Mouse (Mus musculus) c-Kit-positive CD71-negative TER-119-negative erythroid progenitor cells, embryonic 14.5 days (primary cell): ENCODE results near the gene AI413582.

Source experiments
- DNase-seq: peaks from one replicate; pipeline ENCODE4 v3.0.0-alpha.2; 2013; ENCODE audit warnings: low read depth

Gene AI413582

DNA sequence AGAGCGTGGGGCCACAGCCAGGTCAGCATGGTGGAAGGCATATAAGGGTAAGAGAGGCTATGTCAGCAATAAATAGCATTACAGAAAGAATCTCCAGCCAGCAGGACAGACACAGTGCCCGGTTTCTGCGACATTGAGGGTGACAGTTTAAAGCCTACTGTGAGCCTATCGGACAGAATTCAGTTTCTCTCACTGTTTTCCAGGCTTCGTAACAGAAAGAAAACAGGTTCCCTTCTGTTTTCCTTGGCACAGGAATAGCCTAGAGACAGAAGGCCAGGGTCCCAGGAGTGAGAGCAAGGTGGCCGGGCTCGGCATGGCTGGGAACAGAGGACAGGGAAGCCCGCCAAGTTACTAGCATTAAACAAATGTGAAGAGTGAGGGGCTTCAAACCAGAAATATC is 14.3 kb upstream of the AI413582 start:
- DNase-seq, result no peak

DNA sequence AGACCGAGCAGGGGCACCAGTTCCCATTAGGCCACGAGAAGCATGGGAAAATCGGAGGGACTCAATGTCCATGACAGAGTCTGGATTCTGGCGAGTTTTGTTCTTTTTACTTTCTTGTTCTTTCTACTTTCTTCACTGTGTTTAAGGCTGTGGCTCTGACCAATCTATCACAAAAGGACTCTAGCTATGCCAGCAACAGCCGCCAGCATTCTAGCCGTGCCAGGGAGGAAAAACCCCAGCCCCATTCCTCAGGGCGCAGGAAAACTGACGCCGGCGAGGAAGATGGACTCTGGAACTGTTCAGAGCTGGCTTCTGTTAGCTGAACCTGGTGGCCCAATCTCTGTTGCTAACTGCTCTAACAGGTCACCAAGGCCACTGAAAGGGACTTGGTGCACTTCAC is 12.9 kb upstream of the AI413582 start:
- no peak for DNase-seq

DNA sequence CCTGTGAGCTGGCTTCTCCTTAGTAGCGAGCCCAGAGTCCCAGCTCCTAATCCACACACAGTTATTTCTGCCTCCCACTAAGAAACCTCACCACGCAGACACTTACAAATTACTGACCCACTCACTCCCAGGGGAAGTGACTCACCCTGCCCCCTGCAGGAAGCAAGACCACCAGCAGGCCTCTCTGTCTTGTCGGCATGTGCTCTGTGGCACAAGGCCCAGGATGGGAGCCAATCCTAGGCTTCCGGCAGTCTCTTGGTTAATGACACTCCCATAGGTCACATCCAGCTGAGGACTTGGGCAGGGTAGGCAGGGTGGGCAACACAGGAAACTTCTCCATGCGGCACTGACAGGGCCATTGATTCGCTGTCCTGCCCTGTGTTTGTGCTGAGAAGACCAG is 11.9 kb upstream of the AI413582 start:
- no peak for DNase-seq

DNA sequence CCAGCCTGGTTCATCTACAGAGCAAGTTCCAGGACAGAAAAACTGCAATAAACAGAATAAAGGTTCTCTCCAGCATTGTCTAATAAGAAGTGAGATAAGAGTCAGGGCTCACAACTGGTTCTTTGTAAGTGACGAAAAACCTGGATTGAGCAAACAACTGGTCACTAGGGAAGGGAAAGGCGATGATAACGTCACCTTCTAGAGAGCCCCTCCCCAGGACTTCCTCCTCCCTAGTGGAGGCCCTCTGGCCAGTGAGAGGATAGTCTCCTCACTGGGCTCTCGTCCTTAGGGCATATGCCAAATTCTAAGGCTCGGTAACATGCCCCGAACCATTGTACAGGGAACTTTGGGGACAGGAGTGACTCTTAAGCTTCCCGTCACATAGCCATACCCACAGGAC is 10.5 kb upstream of the AI413582 start:
- DNase-seq, result no peak

DNA sequence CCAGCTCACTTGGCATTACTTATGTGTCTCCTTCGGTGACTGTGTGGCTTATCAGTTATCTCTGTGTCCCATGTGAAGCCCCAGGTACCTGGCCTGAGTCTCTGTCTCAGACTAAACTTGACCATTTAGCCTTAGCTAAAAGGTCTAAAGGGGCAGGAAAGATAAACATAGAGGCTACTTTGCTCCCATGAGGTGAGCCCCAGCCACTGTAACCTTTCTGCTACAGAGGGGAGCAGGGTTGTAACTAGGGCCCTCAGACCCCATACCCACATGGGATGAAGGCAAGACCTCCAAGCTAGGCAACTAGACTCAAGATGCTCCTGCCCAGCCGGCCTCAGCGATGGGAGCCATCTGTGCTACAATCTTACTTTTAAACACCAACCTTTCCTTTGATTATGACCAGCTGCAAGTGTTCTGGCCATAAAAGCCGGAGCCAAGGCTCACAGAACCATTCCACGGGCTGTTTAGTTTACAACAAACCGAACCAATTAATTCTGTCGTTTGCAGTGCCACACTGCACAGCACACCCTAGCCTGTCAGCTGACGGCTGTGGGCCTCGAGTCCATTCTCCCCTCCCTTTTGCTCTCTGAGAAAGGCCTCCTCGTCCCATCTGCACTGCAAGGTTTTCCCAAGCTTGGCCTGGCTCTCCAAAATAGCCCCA is 9.7 kb upstream of the AI413582 start:
- no peak for DNase-seq

DNA sequence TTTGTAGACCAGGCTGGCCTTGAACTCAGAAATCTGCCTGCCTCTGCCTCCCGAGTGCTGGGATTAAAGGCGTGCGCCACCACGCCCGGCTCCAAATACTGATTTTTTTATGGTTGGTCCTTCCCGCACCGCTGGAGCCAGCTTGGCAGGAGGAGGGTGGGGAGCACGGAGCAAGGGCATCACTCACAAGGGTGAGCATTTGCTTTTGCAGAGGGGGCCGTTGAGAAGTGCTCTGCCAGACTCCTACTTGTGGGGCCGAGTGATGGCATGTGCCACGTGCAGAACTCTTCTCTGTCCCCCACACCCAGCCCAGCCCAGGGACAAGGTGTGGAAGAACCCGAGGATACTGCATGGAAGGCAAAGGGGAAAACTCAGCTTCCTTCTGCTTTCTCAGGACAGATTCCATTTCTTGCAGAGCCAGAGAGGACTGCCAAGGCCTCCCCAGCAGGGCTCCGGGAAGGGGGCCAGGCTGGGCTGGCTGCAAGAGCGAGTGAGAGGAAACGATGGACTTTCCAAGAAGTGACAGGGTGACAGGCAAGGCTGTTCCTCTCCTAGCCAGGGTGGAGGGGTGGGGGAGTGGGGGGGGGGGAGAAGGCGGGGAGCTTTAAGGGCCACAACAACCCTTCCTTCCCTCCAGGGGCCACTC is 9.0 kb upstream of the AI413582 start:
- no peak for DNase-seq

DNA sequence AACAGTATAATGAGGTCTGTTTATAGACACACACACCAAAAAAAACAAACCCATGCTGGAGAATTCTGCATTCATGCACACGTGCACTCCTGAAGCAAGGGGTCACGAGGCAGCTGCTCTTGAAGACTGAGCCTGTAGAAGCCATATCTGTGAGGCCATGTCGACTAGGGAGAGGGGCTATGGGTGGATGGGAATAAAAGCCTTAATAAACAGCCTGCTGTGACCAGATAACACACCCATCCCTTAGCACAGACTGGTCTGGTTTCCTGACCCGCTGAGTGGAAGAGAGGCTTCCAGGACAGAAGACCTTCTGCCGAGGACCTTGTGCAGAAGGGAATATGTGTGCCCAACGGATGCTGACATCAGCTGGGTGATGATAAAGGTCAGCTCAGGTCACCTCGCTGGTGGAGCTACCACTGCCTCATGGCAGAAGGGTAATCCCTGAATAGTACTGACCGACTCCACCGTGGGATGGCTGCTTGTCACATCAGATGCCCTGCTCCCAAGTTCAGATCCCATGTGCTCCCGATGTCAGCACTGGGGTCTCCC is 8.3 kb upstream of the AI413582 start:
- DNase-seq, result no peak

DNA sequence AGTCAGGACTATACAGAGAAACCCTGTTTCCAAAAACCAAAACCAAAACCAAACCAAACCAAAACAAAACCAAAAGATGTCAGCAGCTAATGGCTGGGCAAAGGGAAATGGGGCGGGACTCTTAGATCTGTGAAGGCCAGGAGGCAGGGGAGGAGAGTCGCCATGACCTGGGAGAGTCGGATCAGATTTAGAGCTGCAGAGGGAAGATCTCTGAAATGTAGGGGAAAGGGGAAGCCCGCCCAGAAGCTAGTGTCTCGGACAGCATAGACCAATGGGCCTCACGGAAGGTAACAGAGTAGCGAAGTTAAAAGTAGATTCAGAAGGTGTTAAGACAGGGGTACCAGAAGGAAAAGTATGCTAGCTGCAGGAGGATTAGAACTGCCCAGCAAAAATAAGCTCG is 5.8 kb upstream of the AI413582 start:
- DNase-seq, result no peak

DNA sequence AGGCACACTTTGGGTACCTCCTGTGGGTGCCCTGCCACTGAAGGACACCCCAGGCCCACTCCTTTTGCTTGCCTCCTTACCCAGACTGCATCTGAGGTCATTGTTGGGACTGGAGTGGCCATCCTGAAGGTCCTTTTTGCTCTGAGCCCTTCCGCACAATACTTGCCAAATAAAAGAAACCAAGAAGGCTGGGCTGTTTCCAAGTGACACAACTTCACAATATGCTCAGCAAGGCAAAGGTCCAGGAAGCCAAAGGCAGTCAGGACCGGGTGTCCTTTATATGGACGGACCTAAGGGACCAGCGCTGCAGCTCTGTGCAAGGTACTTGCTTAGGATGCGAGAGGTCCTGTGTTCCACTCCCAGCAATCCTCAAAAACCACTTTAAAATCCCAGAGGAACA is 2.7 kb upstream of the AI413582 start:
- no peak for DNase-seq

DNA sequence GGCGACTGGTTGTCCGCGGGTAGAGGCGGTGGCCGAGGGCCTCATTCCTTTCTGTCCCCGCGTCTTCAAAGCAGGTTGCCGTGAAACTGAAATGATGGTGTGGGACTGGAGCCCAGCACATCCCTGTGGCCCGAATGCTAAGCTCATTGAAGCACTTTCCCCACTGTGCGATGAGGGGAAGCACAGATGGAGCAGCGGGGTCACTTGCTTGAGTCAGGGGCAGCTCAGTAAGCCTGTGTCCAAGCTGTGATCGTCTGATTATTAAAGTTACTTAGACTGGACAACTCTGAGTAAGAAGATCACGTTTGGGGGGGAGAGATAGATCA is 349 bp upstream of the AI413582 start:
- DNase-seq, result no peak

DNA sequence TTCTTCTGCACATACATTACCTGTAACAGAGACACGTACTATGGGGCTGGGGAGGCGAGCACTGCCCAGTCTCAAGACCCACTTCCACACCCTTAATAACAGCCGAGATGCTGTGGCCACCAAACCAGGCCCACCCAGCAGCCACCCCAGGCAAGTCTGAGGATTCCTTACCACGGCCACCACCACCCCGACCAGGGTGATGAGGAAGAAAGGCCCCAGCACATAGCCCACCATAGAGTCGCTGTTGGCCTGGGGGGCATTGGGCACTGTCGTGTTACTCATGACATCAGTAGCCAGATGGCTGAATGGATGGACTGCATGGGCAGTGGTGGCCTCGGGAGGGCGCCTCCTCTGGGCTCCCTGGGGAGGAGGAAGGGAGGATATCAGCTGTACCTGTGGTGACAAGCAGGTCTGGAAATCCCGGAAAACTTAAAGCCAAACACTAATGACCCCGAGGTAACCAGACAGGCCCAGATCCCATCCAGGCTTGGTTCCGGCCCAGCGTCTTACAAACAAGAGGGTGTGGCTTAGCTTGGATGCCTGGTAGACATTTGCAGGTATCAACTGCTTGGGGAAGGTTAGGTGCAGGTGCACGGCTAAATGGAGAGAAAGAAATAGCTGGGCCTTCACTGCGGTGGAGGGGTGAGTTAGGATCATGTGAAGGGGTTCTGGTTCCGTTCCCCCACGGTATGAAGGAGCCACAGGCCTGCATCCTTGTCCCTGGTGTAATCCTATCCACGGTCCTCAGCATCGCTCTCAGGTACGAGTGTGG is 979 bp downstream of the AI413582 start:
- DNase-seq, result no peak

DNA sequence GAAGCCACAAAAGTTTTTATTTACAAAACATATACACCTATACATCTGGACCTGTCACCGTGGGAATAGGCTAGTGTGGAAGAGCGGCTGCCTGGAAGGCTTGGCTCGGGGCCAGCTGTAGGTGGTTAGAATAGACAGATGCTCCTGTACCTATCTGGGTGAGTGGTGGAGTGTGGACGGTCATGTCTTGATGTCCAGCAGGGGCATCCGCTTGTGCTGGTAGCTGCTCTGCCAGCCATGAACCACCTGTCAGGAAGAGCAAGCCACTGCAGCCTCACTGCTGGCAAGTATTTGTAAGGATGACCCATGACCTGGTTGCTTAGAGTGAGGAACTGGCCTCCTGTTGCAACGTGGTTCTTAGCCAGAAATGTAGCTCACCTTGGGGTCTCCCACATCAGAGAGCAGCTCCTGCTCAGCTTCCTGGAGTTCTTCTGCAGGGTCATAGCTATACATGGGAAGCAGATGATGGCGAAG is 1.7 kb downstream of the AI413582 start:
- DNase-seq, result no peak

DNA sequence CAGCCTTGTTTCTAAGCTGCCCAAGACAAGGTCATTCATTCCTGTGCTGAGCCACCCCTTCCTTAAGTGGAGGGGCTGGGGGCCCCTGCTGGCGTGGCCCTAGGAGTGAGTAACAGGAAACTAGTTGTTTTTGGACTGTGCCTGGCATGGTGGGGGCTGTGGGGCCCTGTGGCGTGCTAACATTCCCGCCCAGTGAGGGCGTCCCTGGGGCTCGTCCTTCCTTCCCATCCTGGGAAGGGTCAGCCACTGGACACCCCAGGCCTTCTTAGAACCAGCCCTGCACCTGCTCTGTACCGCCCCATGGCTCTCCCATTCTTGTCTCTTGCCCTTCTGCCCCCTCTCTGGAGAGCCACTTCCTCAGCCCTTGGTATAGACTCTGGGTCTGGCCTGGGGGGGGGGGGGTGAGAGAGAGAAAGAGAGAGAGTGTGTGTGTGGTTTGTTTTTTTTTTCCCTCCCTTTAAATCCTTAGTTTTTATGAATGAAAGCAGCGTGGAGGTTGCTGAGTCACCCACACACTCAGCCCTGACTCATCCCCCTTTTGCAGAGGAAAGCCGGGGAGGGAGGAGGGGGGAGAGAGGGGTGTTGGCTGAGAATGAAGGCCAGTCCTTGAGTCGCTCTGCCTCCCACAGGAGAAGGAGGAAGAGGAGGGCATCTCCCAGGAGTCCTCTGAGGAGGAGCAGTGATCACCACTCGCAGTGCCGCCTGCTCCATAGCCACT is 3.6 kb downstream of the AI413582 start:
- no peak for DNase-seq

DNA sequence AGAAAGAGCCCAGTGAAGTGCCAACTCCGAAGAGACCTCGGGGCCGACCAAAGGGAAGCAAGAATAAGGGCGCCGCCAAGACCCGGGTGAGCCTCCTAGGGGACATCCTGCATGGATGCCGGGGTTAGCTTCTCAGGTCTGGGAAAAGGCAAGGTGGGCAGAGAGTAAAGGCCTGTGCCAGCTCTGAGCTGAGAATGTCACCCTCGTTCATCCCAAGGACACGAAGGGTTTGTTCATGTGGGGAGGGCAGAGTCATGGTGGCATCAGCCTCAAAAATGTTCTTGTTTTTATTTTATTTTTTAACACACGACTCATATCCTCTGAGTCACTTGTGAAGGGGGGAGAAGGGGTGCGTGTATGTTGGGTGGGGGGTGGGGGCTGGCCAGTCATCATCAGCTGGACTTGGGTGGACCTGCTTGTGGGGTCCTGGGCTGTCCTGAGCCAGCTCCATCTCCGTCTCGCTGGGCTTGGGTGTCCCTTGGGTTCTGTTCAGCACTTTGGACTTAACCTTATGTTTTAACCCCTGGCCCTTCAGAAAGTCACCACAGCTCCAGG is 4.6 kb downstream of the AI413582 start:
- no peak for DNase-seq

DNA sequence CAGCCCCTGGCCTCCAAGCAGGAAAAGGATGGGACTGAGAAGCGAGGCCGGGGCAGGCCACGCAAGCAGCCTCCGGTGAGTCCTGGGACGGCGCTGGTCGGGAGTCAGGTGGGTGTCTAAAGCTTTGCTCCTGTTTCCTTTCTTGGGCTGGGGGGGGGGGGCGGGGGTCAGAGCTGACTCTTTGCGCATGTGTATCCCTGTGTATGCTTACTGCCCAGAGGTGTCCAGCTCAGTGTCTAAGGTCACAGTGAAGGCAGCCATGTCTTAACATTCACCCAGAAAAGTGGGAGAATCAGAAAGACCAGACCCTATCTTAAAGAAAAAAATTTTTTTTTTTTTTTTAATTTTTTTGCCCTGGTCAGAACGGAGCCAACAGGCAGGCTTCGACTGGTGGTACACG is 6.0 kb downstream of the AI413582 start:
- DNase-seq, result no peak

DNA sequence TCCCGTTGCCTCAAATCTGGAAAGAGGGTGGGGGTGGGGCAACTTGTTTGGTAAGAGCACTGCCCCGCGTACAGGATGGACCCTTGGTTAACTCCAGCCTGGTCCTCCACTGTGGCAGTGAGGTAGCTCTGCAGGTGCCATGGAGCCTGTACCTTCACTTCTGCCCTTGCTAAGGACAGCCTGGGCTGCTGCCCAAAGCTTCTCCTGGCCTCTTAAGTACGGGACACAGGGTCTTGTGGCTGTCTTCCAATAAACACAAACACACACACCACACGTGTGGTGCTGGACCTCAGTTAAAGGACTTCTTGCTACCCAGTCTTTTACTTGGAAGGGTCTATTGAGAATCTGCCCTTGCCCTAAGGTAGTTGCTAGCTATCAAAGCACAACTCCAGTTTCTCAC is 6.7 kb downstream of the AI413582 start:
- no peak for DNase-seq

DNA sequence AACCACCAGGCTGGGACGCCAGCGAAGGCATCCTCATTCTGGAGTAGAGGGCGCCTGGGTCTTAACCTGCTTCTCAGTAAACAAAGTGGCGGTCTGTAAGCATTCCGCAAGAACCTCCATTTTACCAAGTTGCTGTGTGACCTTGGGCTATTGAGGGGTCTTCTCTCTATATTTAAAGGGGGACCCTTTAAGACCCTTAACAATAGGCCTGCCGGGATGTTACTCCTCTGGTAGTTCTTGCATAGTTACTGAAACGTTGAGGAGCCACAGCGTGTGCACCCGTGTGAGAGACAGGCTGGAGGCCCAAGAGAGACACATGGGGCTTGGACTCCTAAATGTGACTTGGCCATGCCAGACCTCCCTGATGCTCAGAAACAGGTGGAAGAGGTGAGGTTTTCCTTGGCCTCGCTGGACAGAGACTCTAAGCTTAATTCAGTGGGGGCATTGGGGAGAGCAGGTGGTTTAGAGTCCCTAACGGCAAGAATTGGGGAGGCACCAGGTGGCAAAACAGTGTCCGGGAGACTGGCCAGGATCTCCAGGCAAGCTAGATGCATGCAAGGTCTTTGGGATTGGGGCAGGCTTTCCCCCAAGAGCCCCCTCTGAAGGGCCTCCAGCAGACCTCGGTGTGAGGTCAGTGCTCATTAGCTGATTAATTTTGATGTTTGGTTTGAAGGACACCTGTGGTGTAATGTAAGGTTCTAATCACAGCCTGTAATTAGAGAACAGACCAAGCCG is 7.5 kb downstream of the AI413582 start:
- DNase-seq, result no peak

DNA sequence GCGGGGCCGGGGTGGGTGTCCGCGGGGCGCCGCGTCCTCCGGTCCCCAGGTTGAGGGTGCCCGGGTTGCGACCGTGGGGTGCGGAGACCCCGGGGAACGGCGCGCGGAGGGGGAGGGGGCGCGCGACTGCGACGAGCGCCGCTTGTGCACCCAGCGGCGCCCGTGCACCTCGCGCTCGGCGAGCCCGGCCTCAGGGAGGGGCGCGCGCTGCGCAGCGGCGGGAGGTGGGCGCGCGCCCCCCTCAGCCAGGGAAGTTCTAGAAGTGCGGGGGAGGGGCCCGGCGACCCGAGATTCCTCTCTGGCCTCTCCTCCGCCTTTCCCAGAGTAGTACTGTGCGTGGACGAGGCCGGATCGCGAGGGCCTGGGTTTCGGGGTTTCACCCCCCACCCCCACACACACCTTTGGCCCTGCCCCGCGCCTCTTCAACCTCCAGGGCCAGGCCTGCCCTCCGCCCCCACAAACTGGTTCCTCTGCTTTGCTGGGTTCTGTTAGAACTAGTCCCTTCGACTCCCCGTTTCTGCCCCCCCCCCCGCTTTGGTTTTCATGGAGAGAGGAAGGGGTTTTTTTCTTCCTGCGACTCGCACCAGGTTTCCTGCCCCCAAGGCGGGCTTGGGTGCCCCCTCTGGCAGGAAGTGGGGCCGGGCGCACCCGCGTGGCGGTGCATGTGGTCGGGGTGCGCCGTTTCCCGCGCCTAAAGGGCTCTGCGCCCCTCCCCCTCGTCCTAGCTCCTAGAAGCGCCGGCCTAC is 8.2 kb downstream of the AI413582 start:
- no peak for DNase-seq

DNA sequence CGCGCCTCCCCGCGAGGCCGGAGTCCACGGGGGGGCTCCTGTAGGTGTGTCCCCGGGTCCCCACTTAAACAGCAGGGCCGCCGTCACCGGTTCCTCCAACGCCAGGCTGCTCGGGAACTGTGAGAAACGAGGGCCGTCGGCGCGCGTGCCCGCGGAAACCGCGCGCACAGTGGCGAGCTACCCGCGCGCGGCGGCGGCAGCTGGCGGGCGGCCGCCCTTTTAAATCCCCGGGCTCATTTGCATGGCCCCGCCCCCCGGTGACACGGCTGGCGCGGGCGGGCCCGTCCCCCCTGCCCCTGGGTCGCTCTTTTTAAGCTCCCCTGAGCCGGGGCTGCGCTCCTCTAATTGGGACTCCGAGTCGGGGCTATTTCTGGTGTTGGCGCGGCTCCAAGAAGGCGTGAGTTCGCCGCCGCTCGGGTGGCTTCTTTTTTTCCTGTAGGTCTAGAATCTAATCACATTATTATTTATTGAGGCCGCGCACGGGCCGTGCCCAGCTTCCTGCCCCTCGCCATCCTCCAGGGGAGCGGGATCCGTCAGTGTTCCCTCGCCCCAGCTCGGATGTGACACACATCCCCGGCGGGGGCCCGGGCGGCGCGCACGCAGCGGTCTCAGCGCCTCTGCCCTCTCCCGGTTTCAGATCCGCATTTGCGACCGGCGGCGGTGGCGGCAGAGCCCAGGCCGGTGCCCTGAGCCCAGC is 9.1 kb downstream of the AI413582 start, which contains the start of gene Hmga1:
TSS of gene Hmga1 (plus strand) at position 183 of the 697 bp plus-strand sequence.
- peak; percentile 81 for DNase-seq
